Mouse (Mus musculus): ENCODE data around the gene Itprip.

Gene Itprip

GRCm38 (mm10) chr19:47915251-47915650, 3.8 kb downstream of the Itprip start:
- no peak for DNase-seq (ENCODE audit: low read depth, low spot score)

- no peak for DNase-seq (ENCODE audit: low read depth, low spot score)
These were observed 4.9 kb downstream of the Itprip start for GRCm38 (mm10) chr19:47914191-47914590.

GRCm38 (mm10) chr19:47913344-47913743, 5.8 kb downstream of the Itprip start:
- DNase-seq (ENCODE audit: low read depth, low spot score), result no peak

GRCm38 (mm10) chr19:47910751-47911150, 8.3 kb downstream of the Itprip start:
- no peak for DNase-seq (ENCODE audit: low read depth, low spot score)

GRCm38 (mm10) chr19:47910117-47910618, 8.9 kb downstream of the Itprip start:
- no peak for DNase-seq (ENCODE audit: low read depth, low spot score)

GRCm38 (mm10) chr19:47909387-47910116, 9.5 kb downstream of the Itprip start:
- peak; percentile 22 for DNase-seq (ENCODE audit: low read depth, low spot score)

GRCm38 (mm10) chr19:47908961-47909371, 10.1 kb downstream of the Itprip start:
- DNase-seq (ENCODE audit: low read depth, low spot score), result no peak

- no peak for DNase-seq (ENCODE audit: low read depth, low spot score)
These were observed 11.5 kb downstream of the Itprip start for GRCm38 (mm10) chr19:47907596-47907995.

GRCm38 (mm10) chr19:47905603-47906002, 13.5 kb downstream of the Itprip start:
- no peak for DNase-seq (ENCODE audit: low read depth, low spot score)

- no peak for DNase-seq (ENCODE audit: low read depth, low spot score)
These were observed 14.0 kb downstream of the Itprip start for GRCm38 (mm10) chr19:47905081-47905480.

- DNase-seq (ENCODE audit: low read depth, low spot score), result no peak
These were observed 15.4 kb downstream of the Itprip start for GRCm38 (mm10) chr19:47903679-47904078.

GRCm38 (mm10) chr19:47902316-47903201, 16.5 kb downstream of the Itprip start:
- DNase-seq (ENCODE audit: low read depth, low spot score), result peak; percentile 79

GRCm38 (mm10) chr19:47900558-47900957, 18.5 kb downstream of the Itprip start:
- no peak for DNase-seq (ENCODE audit: low read depth, low spot score)

- DNase-seq (ENCODE audit: low read depth, low spot score), result no peak
These were observed 19.1 kb downstream of the Itprip start for GRCm38 (mm10) chr19:47900012-47900411.

- no peak for DNase-seq (ENCODE audit: low read depth, low spot score)
These were observed 20.5 kb downstream of the Itprip start for GRCm38 (mm10) chr19:47898472-47899079.

GRCm38 (mm10) chr19:47893092-47893491, 26.0 kb downstream of the Itprip start:
- no peak for DNase-seq (ENCODE audit: low read depth, low spot score)

- DNase-seq (ENCODE audit: low read depth, low spot score), result peak; percentile 80
These were observed 27.4 kb downstream of the Itprip start for GRCm38 (mm10) chr19:47891562-47892312.

GRCm38 (mm10) chr19:47890489-47891130, 28.5 kb downstream of the Itprip start:
- DNase-seq (ENCODE audit: low read depth, low spot score), result peak; percentile 88

- DNase-seq (ENCODE audit: low read depth, low spot score), result no peak
These were observed 31.1 kb downstream of the Itprip start for GRCm38 (mm10) chr19:47888037-47888436.

GRCm38 (mm10) chr19:47887417-47887816, 31.7 kb downstream of the Itprip start:
- DNase-seq (ENCODE audit: low read depth, low spot score), result no peak

- DNase-seq (ENCODE audit: low read depth, low spot score), result peak; percentile 98
These were observed 32.5 kb downstream of the Itprip start for GRCm38 (mm10) chr19:47886617-47887016.
